Mouse (Mus musculus) cerebellum, adult 2 months (tissue): Measurements from ENCODE around the gene Ctbp2.

Source experiments
- CTCF ChIP-seq: fragments of 200-500 bp; IDR thresholded peaks from 2 replicates; pipeline ENCODE4 v1.5.1; 2011; ENCODE audit warnings: low read depth, mild to moderate bottlenecking, control low read depth, low read length, moderate library complexity, borderline replicate concordance; ENCODE audit not compliant: insufficient read depth
- POLR2A ChIP-seq: fragments of 200-500 bp; IDR thresholded peaks from 2 replicates; pipeline ENCODE4 v1.6.1; 2011; ENCODE audit warnings: low read length, control low read depth, borderline replicate concordance; ENCODE audit not compliant: insufficient read depth

- no peak for TF ChIP-seq POLR2A
- TF ChIP-seq CTCF, result no peak
These were observed 38.7 kb downstream of the Ctbp2 start for GRCm38 (mm10) chr7:133085408-133085807.
